Mouse (Mus musculus) urinary bladder, adult 18-20 months (tissue): Measurements from ENCODE around the gene Gm9857.
A peak's percentile ranks its signal among the peaks of the same experiment; 100 is the strongest.

Source experiments
- DNase-seq, 2 experiments: peaks; one replicate each; pipeline ENCODE4 v3.0.0; 2022; ENCODE audit warnings: low spot score in 2 of 2, mixed read lengths in 2 of 2

Gene Gm9857

DNA sequence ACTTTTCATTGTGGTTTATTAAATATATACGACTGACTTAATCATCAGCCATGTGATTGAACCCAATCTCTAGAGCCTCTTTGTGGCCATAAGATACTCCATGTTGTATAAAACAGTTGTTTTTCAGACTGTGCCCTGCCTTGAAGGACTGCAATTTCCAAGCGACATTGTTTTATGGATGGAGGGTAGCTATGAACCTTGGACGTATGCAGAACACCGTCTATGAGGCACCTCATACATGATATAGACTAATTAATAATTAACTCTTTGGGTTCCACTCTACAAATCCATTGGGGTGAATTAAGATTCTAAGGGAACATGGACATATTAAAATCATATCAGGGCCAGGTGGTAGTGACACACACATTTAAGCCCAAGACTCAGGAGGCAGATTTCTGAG lies 14.6 kb downstream of the Gm9857 start:
- DNase-seq: no peak

DNA sequence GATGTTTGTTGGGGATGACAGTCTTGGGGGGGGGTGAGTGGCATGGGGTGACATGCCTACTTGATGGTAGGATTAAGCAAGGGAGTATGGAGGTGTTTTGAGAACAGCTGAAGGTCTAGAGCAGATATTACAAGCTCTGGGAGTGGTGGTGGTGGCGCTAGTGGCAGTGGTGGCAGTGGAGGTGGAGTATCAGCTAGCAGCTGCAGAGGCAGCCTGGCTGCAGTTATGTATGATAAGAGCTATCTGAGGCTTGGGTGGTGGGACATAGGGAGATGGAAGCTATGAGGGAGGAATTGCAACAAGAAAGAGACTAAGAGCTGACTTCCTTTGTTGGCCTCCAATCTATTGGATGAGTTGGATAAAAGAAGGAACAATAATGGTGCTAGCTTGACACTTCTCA lies 18.4 kb downstream of the Gm9857 start:
- DNase-seq: no peak

DNA sequence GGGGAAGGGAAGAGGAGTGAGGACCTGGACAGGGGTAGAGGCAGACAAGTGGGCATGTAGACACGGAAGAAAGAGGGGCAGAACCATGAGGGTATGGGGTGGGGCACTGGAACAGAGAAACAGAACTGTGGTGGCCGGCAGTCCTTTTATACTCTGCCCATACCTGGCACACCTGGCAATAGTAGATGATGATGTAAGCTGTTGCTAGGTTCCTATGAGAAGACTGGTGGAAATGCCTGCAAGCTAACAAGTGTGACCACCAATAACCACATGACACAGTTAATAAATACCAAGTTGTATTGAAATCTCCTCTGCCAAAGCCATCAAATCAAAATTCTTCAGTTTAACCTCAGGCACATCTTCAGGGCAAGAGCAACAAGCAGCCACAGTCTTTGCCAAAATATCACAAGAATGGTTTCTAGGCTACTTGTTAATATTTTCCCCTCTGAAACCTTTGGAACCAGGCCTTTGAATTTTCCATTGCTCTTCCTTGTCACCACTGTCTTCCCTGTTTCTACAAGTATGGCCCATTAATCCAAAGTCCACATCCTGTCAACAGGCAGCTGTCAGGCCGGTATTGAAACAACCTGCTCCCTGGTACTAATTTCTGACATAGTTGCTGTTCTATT lies 19.7 kb downstream of the Gm9857 start:
- DNase-seq: no peak

DNA sequence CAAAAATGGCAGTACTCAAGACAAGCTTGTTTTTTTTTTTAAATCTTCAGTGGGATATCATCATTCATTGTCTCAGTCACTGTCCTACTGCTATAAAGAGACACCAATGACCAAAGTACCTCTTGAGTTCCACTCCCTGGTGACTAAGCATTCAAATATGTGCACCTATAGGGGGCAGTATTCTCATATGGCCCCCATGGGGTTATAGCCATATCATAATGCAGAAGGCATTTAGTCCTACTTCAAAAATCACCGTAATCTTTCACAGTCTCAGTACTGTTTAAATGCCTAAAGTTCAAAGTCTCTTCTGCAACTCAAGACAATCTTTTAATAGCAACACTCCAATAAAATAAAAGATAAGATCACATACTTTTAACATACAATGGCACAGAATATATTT lies 21.4 kb downstream of the Gm9857 start:
- DNase-seq: no peak

DNA sequence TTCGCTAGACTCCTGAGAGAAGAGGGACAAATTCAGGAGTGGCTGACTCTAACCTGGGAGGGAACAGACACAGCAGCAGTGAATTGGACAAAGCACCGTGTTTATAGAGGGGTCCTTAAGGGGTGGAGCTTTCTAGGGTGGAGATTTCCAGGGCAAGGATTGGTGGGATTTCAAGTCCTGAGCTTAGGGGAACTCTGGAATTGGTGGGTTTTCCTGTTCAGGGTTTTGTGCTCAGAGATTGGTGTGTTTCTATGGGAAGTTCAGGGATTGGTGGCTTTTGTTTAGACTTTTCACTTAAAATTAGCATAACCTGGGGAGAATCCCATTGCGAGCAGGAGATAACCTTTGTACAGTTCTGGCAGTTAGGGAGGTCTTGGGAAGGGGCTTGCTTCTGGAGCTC lies 22.3 kb downstream of the Gm9857 start:
- no peak for DNase-seq

GRCm38 (mm10) chr3:108916857-108917256 lies 23.4 kb downstream of the Gm9857 start:
- DNase-seq: no peak

- DNase-seq: no peak
Measured at GRCm38 (mm10) chr3:108915999-108916398, 24.2 kb downstream of the Gm9857 start.

DNA sequence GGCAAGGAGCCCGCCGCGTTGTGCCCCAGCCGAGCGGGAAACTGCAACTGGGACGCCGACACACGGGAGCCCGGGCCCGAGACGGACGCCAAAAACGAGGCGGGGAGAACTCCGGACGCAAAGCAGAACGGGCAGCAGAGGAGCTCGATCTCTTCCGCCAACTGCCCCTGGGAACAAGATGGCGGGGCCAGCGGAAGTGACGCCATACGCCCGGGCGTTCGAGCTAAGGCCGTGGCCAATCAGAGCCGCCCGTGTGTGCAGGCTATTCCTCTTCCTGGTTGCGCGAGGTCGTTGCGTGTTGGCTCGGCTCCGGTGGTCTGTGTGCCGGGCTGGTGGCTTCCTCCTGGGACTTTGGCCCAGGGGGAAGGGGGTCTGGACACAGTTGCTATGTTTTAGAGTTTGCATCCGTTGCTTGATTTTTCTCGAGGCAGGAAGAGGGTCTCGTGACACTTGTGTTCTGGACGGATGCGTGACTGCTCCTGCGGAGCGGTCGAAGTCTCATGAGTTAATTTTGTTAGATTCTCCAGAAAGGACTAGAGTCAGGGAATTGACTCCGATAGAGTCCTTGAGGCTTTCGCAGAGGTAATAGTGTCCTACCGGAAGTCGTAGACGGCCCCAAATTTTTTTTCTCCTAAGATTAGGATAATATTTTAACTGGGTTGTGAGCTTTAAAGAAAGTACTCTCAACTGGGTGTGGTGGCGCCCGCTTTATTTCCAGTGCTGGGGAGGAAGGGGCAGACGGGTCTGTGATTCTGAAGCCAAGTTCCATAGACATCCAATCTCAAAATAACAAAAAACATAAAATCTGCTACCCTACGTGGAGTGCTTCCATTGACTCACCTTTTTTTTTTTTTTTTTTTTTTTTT lies 28.5 kb downstream of the Gm9857 start, which contains the start of gene Prpf38b:
Gene Prpf38b, minus strand, starts transcription at position 180 of the 866 bp plus-strand sequence.
- DNase-seq: peak; percentile 85 to 92

- DNase-seq: peak; percentile 28 to 49
Measured at GRCm38 (mm10) chr3:108911081-108911547, 29.1 kb downstream of the Gm9857 start.

- peak; percentile 4 to 17 for DNase-seq
Measured at GRCm38 (mm10) chr3:108910303-108911080, 29.8 kb downstream of the Gm9857 start.

- DNase-seq: no peak
Measured at GRCm38 (mm10) chr3:108902934-108903333, 37.3 kb downstream of the Gm9857 start.

- no peak for DNase-seq
Measured at GRCm38 (mm10) chr3:108902038-108902437, 38.2 kb downstream of the Gm9857 start.

DNA sequence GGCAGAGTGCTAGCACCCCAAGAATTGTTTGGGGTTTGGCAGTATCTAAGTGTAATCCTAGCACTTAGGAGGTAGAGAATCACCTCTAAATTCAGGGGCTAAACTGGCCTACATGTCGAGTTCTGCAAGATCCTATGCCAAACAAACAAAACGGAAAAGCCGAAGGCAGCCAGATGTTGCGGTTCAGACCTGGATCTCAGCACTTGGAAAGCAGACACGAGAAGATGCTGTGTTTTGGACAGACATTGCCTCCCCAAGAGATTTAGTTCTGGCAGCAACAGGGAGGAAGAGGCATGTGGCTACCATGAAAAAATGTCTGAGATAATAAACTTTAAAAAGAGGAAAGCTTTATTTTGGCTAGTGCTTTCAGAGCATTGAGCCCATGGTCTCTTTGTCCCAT lies 39.6 kb downstream of the Gm9857 start:
- DNase-seq: no peak

- DNase-seq: no peak
Measured at GRCm38 (mm10) chr3:108900147-108900546, 40.1 kb downstream of the Gm9857 start.

- DNase-seq: no peak
Measured at GRCm38 (mm10) chr3:108898640-108899039, 41.6 kb downstream of the Gm9857 start.

- DNase-seq: no peak
Measured at GRCm38 (mm10) chr3:108892914-108893313, 47.3 kb downstream of the Gm9857 start.

GRCm38 (mm10) chr3:108892080-108892479 lies 48.2 kb downstream of the Gm9857 start:
- DNase-seq: no peak
